Mouse (Mus musculus) megakaryocyte progenitor cell, adult 5-6 weeks (primary cell): ENCODE measurements around the gene Btg1. TPM values are rescaled to one million over a fixed set of nuclear protein-coding genes. Genes with fewer than 3 reads are reported as not detected.

Experiments
- ATAC-seq: replicated peaks from 2 replicates; pipeline ENCODE4 v1.8.0; 2016; ENCODE audit warnings: mild to moderate bottlenecking, moderate TSS enrichment, inconsistent platforms; ENCODE audit not compliant: poor library complexity
- total RNA-seq, 2 experiments: library from RNA; stranded (forward) in 1 of 2; stranded (reverse) in 1 of 2; fragments of 157-497, 149-512 nt in 1 of 2; fragments of 200-1000 nt in 1 of 2; gene quantifications; 2 replicates each; pipeline versions ENCODE4 v1.2.3 to v1.2.4; 2015 to 2017

Gene Btg1
- total RNA-seq, 2 experiments from 2014 or later = 34.6 to 35.2 TPM

GRCm38 (mm10) chr10:96609356-96610345 is 7.2 kb upstream of the Btg1 start:
- no peak for ATAC-seq

DNA sequence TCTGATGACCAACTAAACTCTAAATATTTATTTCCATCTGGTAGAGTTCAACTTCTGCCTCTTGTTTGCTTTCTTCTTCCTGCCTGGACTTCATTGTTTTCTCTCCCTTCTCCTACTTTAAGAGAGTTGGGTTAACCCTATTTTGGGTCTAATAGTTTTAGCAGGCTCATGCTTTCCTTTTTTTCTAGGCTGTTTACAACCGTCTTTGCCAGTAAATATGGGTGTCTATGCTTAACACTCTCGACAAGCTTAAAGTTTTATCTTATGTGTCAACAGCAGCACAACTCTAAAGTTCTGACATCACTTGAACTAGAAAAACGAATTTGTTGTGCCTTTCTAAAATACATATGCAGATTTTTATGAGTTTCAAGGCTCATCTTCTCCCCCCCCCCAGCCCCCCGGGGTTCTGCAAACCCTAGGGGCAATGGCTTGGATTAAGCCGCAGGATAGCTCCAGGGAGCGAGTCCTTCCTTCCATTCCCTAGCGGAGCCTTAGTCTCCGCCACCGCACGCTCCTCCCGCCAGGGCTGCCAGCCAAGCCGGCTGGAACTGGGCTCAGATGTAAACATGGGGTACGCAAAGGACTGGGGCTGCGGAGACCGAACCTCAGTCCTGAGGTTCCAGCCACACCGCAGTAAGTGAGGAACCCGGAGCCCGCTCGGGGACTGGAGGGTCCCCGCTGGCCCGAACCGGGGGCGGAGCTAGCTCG is 651 bp upstream of the Btg1 start:
- ATAC-seq = no peak

- no peak; the same call in 1 of the 2 replicates for ATAC-seq
Measured at GRCm38 (mm10) chr10:96617221-96617950, 580 bp downstream of the Btg1 start.

DNA sequence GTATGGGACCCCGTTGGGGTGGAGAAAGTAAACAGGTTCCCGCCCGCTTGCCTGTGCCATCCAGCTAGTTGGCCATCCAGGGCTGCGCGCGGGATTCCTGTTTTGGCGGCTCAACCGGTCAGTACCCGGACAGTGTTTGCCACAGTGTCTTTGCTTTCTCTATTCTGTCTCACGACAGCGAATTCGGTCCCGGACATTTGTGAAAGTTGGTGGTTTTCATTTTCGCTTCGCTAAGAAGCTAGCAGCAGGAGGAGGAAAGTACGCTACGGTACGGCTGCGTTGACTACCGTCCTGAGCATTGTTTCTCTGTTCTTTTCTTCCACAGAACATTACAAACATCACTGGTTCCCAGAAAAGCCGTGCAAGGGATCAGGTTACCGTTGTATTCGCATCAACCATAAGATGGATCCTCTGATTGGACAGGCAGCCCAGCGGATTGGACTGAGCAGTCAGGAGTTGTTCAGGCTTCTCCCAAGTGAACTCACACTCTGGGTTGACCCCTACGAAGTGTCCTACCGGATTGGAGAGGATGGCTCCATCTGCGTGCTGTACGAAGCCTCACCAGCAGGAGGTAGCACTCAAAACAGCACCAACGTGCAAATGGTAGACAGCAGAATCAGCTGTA is 1.3 kb downstream of the Btg1 start:
- peak; percentile 40 for ATAC-seq

DNA sequence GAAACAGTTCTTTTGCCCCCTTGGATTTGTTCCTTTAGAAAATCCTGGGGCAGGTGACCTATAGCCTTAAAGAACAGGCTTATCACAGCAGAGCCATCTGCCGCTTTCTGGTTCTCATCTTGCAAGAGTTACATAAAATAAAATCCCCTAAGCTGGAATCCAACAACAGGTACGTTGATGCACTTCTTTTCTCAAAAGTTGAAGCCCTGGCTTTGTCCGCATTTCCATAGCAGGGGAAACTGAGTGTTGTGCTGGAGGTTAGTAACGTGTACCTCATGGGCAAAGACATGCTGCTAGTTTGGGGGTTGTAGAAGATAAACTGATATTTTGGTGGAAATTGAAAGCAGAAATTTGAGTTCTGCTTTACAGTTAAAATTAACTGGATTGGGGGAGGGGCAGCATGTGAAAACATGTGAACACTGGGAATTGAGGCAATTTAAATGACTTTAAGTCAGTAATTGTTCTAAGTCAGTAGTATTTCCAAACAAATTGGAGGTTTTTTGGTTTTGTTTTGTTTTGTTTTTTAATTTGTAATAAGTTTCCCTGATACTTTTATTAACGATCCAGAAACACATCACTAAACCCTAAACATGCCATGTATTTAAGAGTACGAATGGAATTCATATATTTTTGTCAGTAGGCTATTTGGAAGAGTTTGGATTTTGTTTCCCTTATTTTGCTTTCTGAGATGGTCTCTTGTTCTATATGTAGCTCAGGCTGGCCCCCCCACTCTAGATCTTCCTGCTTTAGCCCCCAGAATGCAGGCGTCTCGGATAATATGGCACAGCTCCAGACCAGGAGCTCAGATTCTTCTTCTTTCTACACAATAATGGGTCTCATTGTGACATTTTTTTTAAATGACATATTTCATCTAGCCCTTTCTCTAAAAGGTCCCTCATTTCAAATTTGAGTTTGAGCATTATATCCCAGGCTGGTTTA is 3.4 kb downstream of the Btg1 start:
- ATAC-seq = no peak

DNA sequence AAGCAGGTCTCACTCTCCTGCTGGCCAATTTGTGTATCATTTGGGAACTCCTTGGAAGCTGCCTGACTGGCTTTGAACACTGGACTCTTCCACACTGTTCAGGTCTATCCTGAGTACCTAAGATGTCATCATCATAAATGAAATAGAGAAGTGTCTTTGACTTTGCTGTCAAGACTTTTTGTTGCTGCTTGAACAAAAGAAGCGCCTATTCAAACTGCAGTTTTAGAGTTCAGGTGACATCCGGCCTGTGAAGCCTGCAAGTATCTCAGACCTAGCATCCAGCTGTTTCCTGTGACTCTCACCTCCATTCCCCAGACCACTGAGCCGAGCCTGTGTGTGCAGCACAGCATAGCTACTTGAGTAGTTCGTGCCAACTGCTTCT is 4.1 kb downstream of the Btg1 start:
- no peak for ATAC-seq

DNA sequence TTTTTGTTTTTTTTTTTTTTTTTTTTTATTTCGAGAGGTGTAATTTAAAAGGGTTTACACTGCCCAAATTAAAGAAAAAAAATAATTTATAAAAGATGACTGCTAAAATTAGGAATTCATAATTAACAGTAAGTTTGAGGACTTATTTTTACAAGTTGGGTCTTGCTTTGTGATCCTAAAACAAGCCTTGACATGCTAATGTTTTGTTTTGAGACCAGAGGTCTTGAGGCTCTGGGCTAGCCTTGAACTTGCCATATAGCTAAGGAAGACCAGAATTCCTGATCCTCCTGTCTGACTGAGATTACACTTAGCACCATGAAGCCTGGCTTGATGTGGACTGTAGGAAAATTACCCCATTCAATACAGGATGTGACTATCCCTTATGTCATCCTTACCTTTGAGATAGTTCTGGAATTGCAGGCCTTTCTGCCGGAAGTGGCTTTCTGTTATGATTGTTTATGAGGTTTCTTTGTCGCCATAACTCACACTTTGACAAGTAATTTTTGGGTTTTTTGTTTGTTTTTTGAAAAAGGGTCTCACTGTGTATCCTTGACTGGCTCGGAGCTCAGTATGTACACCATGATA is 4.6 kb downstream of the Btg1 start:
- no peak for ATAC-seq

DNA sequence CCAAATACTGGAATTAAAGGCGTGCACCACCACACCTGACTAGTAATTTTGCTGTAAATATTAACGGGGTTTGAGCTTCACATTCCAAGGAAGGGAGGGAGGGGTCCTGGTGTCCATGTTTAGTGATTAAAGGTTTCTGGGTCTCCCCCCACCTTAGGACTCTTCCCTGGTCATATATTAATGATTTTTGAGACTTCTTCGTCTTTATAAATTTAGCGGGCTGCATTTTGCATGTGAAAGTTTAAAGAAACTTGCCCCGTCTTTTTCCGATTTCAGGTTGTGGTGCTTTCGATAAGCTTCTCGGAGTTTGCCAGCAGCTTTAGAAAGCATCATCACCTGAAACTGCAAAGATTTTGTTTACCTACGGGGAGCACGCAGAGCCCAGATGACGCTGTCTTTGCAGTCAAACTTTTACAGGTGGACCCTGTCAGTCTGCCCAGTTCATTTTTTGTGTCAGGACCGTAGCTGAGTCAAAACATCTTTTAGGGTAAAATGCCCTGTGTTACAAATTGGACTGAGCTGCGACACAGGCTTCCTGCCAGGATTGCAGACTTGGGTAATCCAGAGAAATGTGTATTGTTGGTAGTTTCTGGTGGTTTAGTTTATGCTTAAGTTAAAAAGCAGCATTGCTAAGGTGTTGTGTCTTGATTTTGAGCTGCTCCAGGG is 5.3 kb downstream of the Btg1 start:
- ATAC-seq = no peak

GRCm38 (mm10) chr10:96622761-96623632 is 6.2 kb downstream of the Btg1 start:
- ATAC-seq = no peak

DNA sequence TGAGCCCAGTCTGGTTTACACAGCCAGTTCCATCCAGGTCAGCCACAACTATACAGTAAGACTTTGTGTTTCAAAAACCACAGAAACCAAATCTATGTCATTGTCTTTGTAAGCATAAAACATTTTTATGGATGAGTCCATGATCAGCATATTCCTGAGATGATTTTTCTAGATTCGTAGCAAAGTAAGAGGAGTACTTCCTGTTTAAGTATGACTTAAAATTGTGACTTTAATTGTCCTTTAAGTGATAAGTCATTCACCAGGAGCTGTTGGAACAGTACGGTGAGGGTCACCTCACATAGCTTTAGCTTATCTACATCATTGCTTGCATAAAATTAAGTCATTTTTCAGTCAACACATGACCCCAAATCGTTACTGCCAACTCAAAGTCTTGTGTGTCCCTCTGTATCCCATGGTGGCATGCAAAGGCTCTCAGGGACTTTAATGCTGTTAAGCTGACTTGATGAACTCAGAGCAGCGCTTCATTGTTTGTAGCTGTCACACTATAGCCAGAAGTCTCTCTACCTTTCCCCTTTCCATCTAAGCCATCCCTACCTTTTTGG is 6.9 kb downstream of the Btg1 start:
- ATAC-seq = no peak

GRCm38 (mm10) chr10:96624406-96624805 is 7.6 kb downstream of the Btg1 start:
- no peak for ATAC-seq

GRCm38 (mm10) chr10:96625061-96625460 is 8.3 kb downstream of the Btg1 start:
- ATAC-seq = no peak

GRCm38 (mm10) chr10:96625682-96626081 is 8.9 kb downstream of the Btg1 start:
- peak; percentile 40 for ATAC-seq

DNA sequence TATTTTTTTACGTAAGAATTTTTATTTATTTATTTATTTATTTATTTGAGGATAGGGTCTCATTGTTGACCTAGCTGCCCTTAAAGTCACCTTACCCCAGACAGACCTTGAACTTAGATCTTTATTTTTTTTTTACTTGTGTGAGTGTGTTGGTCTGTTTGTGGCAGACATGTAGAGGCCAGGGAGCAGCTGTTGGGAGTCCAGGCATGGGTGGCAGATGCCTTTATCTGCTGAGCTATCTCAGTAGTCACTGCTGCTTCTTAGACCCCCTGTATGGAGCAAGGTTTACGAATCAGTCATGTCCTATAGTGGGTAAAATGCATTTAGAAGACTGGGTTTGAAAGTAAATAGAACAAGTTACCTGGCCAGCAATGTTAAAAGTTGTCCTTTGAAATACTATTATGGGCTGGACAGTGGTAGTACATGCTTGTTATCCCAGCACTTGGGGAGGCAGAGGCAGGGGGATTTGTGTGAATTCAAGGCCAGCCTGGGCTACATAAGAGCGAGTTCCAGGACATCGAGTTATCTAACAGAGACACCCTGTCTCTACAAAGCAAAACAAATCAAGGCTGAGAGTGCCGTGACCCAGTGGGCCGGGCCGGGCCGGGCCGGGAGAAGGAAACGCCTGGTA is 9.4 kb downstream of the Btg1 start:
- no peak for ATAC-seq

DNA sequence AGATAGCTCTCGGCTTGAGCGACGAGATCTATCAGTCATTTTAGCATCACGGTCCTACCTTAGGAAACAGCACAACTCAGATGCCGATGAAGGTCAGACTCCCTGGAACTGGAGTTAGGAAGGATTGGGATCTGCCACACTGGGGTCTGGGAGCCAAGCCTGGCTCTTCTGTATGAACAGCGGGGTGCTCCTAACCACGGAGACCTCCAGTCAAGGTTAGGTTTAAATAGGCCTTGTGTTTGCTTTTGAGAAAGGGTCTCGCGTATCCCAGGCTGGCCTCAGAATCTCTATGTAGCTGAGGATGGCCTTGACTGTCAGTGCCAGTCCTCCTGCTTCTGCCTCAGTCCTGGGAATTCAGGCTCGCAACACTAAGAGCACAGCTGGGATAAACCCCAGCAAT is 10.5 kb downstream of the Btg1 start:
- no peak for ATAC-seq

- no peak for ATAC-seq
Measured at GRCm38 (mm10) chr10:96628100-96628912, 11.5 kb downstream of the Btg1 start.
